Mouse (Mus musculus): Measurements from ENCODE around the gene Pappa.

The Pappa gene

GRCm38 (mm10) chr4:65328486-65329308 lies 204.7 kb downstream of the Pappa start:
- no peak for DNase-seq (ENCODE audit: low read depth, low spot score)

GRCm38 (mm10) chr4:65333718-65334117 lies 209.7 kb downstream of the Pappa start:
- no peak for DNase-seq (ENCODE audit: low read depth, low spot score)

- DNase-seq (ENCODE audit: low read depth, low spot score) = no peak
Measured at GRCm38 (mm10) chr4:65341766-65342165, 217.8 kb downstream of the Pappa start.

- DNase-seq (ENCODE audit: low read depth, low spot score) = no peak
Measured at GRCm38 (mm10) chr4:65350521-65350920, 226.5 kb downstream of the Pappa start.

- DNase-seq (ENCODE audit: low read depth, low spot score) = no peak
Measured at GRCm38 (mm10) chr4:65354580-65354979, 230.6 kb downstream of the Pappa start.

GRCm38 (mm10) chr4:65367135-65367534 lies 243.2 kb downstream of the Pappa start:
- no peak for DNase-seq (ENCODE audit: low read depth, low spot score)

GRCm38 (mm10) chr4:65372731-65373130 lies 248.8 kb downstream of the Pappa start:
- no peak for DNase-seq (ENCODE audit: low read depth, low spot score)

GRCm38 (mm10) chr4:65373841-65374240 lies 249.9 kb downstream of the Pappa start:
- no peak for DNase-seq (ENCODE audit: low read depth, low spot score)

GRCm38 (mm10) chr4:65376571-65376970 lies 252.6 kb downstream of the Pappa start:
- no peak for DNase-seq (ENCODE audit: low read depth, low spot score)

- DNase-seq (ENCODE audit: low read depth, low spot score) = no peak
Measured at GRCm38 (mm10) chr4:65379461-65379860, 255.5 kb downstream of the Pappa start.

GRCm38 (mm10) chr4:65383070-65383469 lies 259.1 kb downstream of the Pappa start:
- DNase-seq (ENCODE audit: low read depth, low spot score) = no peak

- no peak for DNase-seq (ENCODE audit: low read depth, low spot score)
Measured at GRCm38 (mm10) chr4:65391001-65391400, 267.0 kb downstream of the Pappa start.

GRCm38 (mm10) chr4:65396806-65397205 lies 272.8 kb downstream of the Pappa start:
- no peak for DNase-seq (ENCODE audit: low read depth, low spot score)

- DNase-seq (ENCODE audit: low read depth, low spot score) = no peak
Measured at GRCm38 (mm10) chr4:65399457-65399856, 275.5 kb downstream of the Pappa start.

- DNase-seq (ENCODE audit: low read depth, low spot score) = no peak
Measured at GRCm38 (mm10) chr4:65402286-65402685, 278.3 kb downstream of the Pappa start.

GRCm38 (mm10) chr4:65402836-65403634 lies 279.1 kb downstream of the Pappa start:
- DNase-seq (ENCODE audit: low read depth, low spot score) = no peak

Measured in ZHBTc4 (cell line).